Mouse (Mus musculus): ENCODE data around the gene Prrt3.

The Prrt3 gene

GRCm38 (mm10) chr6:113451839-113452238 is 49.9 kb downstream of the Prrt3 start:
- DNase-seq (ENCODE audit: low read depth, low spot score): no peak

GRCm38 (mm10) chr6:113447639-113448038 is 54.1 kb downstream of the Prrt3 start:
- no peak for DNase-seq (ENCODE audit: low read depth, low spot score)

GRCm38 (mm10) chr6:113444207-113444965 is 57.3 kb downstream of the Prrt3 start:
- DNase-seq (ENCODE audit: low read depth, low spot score): no peak

Measured in retina, postnatal 7 days (tissue).